Mouse (Mus musculus): Measurements from ENCODE around the gene Ccdc182.

Ccdc182 gene

DNA sequence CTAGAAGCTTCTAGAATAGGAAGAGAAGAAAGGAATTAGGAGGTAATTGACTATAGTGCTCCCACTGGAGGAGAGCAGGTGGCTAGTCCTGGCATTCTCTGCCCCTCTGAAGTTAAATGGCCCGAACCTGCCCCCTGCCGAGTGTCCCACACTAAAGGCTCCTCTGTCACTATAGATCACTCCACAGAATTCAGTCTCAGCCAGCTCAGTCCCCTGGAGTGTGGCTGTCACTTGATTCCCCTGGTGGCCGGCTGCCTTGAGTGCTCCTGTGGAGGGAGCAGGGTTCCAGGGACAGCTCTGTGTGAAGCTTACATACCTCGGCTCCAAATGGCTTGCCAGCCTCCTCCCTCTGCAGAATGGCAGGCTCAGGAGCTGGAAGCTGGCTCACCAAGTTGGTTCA is 33.2 kb downstream of the Ccdc182 start:
- no peak for DNase-seq (ENCODE audit: low read depth, low spot score)

GRCm38 (mm10) chr11:88328813-88329595 is 35.1 kb downstream of the Ccdc182 start:
- no peak for DNase-seq (ENCODE audit: low read depth, low spot score)

DNA sequence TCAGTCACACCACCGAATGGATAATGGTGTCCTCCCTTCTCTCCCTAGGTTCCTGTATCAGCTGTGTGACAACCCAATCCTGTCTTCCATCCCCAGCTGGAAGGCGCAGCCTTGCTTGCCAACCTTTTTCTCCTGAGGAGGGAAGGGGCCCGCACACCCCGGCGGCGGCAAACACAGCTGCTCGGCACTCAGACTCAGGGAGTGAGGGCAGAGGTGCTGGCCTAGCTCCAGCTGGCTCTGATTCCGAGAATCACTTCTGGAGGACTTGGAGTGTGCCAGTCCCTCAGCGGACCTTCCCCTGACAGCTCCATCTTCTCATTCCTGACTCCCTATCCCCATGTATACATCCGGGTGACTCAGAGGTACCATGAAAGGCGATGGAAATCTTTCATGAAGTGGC is 36.9 kb downstream of the Ccdc182 start:
- DNase-seq (ENCODE audit: low read depth, low spot score) = no peak

GRCm38 (mm10) chr11:88331722-88332121 is 37.9 kb downstream of the Ccdc182 start:
- no peak for DNase-seq (ENCODE audit: low read depth, low spot score)

DNA sequence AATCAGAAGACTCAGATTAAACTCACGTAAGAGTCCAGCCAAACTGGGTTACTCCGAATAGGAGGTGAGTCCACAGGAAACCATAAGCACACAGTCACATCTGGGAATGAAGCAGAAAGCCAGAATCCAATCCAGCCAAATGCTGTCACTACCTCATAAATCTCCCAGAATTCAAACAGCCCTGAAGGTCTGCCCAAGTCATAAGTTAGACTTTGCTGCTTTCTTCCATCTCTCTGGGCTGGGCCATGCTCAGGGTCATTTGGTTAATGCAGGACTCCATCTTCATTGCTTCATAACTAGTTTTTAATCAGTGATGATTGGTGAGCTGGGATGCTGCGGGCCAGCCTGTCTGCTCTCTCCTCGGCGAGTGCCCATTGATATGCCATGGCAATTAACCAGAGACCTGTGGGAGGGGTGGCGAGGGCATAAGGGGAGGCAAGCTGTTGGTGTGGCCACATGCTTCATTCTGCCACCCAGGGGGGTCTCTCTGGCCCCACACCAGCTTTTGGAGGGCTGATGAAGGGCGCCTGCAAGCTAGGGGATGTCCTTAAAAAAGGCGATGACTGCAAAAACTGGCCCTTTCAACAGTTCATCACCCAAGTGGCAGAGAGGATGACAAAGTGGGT is 38.6 kb downstream of the Ccdc182 start:
- DNase-seq (ENCODE audit: low read depth, low spot score) = no peak

- no peak for DNase-seq (ENCODE audit: low read depth, low spot score)
Measured at GRCm38 (mm10) chr11:88334893-88335292, 41.0 kb downstream of the Ccdc182 start.

- no peak for DNase-seq (ENCODE audit: low read depth, low spot score)
Measured at GRCm38 (mm10) chr11:88337926-88338325, 44.1 kb downstream of the Ccdc182 start.

Data from retina, adult 2 months (tissue).